Mouse (Mus musculus): ENCODE measurements at regions not wholly inside any gene's neighbourhood (a gene's known extent, or its start where the extent isn't known, plus 50 kb on each side); places are given as distances from the start of the nearest gene placed in this dataset.

GRCm38 (mm10) chrX:11926868-11927535, 233.2 kb downstream of the Bcor start:
- TF ChIP-seq CTCF (IDR thresholded peaks at IDR 0.05; ENCODE audit: low read depth, low read length) (no peak), GATA1 (IDR thresholded peaks at IDR 0.05; ENCODE audit: borderline replicate concordance, low read length) (no peak), GATA2 (IDR thresholded peaks at IDR 0.05; ENCODE audit: borderline replicate concordance, low read depth, low read length) (no peak)

All from G1E (cell line).